In genomic region chr8:39218716-39219115, GRCm38 (mm10) we compare ENCODE assay signal across 17 mouse cellular contexts.
"Had no signal": no experiment of that assay in that cellular context is flagged by ENCODE, and none has a peak within 500 bp of the region (broad histone marks: within the 10 kb centered on the region; RNA-seq: fewer than 3 reads in every experiment).

No protein-coding gene starts in this region.

- H3K27me3 ChIP-seq: kidney, embryonic 15.5 days; limb, embryonic 12.5 days; liver, embryonic 13.5 days; lung, embryonic 15.5 days; megakaryocyte, embryonic 14.5 days; neural tube, embryonic 13.5 days had no signal

- H3K9ac ChIP-seq: kidney, embryonic 15.5 days; limb, embryonic 12.5 days; liver, embryonic 13.5 days; liver, postnatal 0 days; lung, embryonic 15.5 days; neural tube, embryonic 13.5 days had no signal

- H3K4me3 ChIP-seq: kidney, embryonic 15.5 days; limb, embryonic 12.5 days; liver, embryonic 13.5 days; lung, embryonic 15.5 days; megakaryocyte, embryonic 14.5 days; neural tube, embryonic 13.5 days had no signal

- H3K4me1 ChIP-seq: kidney, embryonic 15.5 days; limb, embryonic 12.5 days; liver, embryonic 13.5 days; lung, embryonic 15.5 days; megakaryocyte, embryonic 14.5 days; neural tube, embryonic 13.5 days had no signal

- H3K9me3 ChIP-seq: kidney, embryonic 15.5 days; limb, embryonic 12.5 days; liver, embryonic 13.5 days; lung, embryonic 15.5 days; megakaryocyte, embryonic 14.5 days; neural tube, embryonic 13.5 days had no signal

- H3K36me3 ChIP-seq: kidney, embryonic 15.5 days; limb, embryonic 12.5 days; liver, embryonic 13.5 days; lung, embryonic 15.5 days; neural tube, embryonic 13.5 days had no signal

- H3K27ac ChIP-seq: kidney, embryonic 15.5 days; limb, embryonic 12.5 days; liver, embryonic 13.5 days; lung, embryonic 15.5 days; macrophage; neural tube, embryonic 13.5 days had no signal

- DNase-seq: kidney, adult 2 months; kidney, postnatal 14 days; liver; liver, embryonic 13.5 days; liver, postnatal 0 days; lung, postnatal 14 days; spleen, adult 18-20 months; thymus, postnatal 36 days had no signal

- H3K4me2 ChIP-seq: kidney, embryonic 15.5 days; limb, embryonic 12.5 days; liver, embryonic 13.5 days; lung, embryonic 15.5 days; midbrain, embryonic 11.5 days; neural tube, embryonic 13.5 days had no signal

- ATAC-seq: intestine, embryonic 16.5 days; liver, postnatal 0 days; midbrain, embryonic 16.5 days had no signal
